Mouse (Mus musculus): ENCODE results near the gene Ift52.
A peak's percentile ranks its signal among the peaks of the same experiment; 100 is the strongest.

GRCm38 (mm10) chr2:162987218-162987617, 29.9 kb upstream of the Ift52 start, which contains the start of gene Sgk2:
- no peak for TF ChIP-seq CTCF (conservative IDR thresholded peaks at IDR 0.05; ENCODE audit: insufficient read depth, insufficient read length, low read depth, low read length)
- peak; percentile 84 for TF ChIP-seq POLR2A (IDR thresholded peaks at IDR 0.05; ENCODE audit: low read depth, low read length)
